Mouse (Mus musculus) ES-E14 (cell line): Measurements from ENCODE around the gene Gpsm3. TPM values are rescaled to one million over a fixed set of nuclear protein-coding genes. Genes with fewer than 3 reads are reported as not detected.

Experiments
- DNase-seq: peaks from one replicate; pipeline ENCODE4 v3.0.0-alpha.2; 2013; ENCODE audit warnings: low read depth, low spot score
- H3K27ac ChIP-seq: 2 replicates; pipeline ENCODE4 v1.5.1; 2012; ENCODE audit warnings: low read depth, mild to moderate bottlenecking, low read length, moderate library complexity, mixed read lengths; ENCODE audit not compliant: poor library complexity, insufficient read depth, severe bottlenecking
- H3K36me3 ChIP-seq: 2 replicates; pipeline ENCODE4 v1.6.1; 2012; ENCODE audit warnings: mild to moderate bottlenecking, low read length, moderate library complexity, mixed read lengths; ENCODE audit not compliant: control insufficient read depth, poor library complexity, insufficient read depth, severe bottlenecking
- H3K4me1 ChIP-seq, 2 experiments: fragments of 150-350 bp in 1 of 2; sonication (generic) in 1 of 2; 2 replicates each; pipeline ENCODE4 v1.6.1; 2012; ENCODE audit warnings: low read length in 2 of 2, mild to moderate bottlenecking in 1 of 2, mixed read lengths in 1 of 2; ENCODE audit not compliant: control insufficient read depth in 2 of 2, insufficient read depth in 2 of 2, poor library complexity in 1 of 2
- H3K4me3 ChIP-seq, 2 experiments: fragments of 150-350 bp in 1 of 2; sonication (generic) in 1 of 2; 2 replicates each; pipeline ENCODE4 v1.5.1; 2012; ENCODE audit warnings: low read length in 2 of 2, low read depth in 1 of 2, mild to moderate bottlenecking in 1 of 2, mixed read lengths in 1 of 2; ENCODE audit not compliant: insufficient read depth in 1 of 2, poor library complexity in 1 of 2, severe bottlenecking in 1 of 2
- H3K9ac ChIP-seq: 2 replicates; pipeline ENCODE4 v1.6.1; 2012; ENCODE audit warnings: low read depth, mild to moderate bottlenecking, low read length, mixed read lengths; ENCODE audit not compliant: poor library complexity, insufficient read depth, severe bottlenecking
- H3K9me3 ChIP-seq: fragments of 150-350 bp; sonication (generic); 2 replicates; pipeline ENCODE4 v1.6.1; 2012; ENCODE audit warnings: low read depth, mild to moderate bottlenecking, low read length; ENCODE audit not compliant: control insufficient read depth, insufficient read depth
- CHD2 ChIP-seq: IDR thresholded peaks from 2 replicates; pipeline ENCODE4 v1.6.1; 2014; ENCODE audit warnings: mild to moderate bottlenecking, low read depth, low read length, inconsistent platforms
- HCFC1 ChIP-seq: IDR thresholded peaks from 2 replicates; pipeline ENCODE4 v1.6.1; 2012; ENCODE audit warnings: low read length, inconsistent platforms, borderline replicate concordance; ENCODE audit not compliant: insufficient read depth
- MAFK ChIP-seq: IDR thresholded peaks from 2 replicates; pipeline ENCODE4 v1.6.1; 2014; ENCODE audit warnings: mild to moderate bottlenecking, low read depth, low read length, inconsistent platforms; ENCODE audit not compliant: insufficient read depth
- ZC3H11A ChIP-seq: IDR thresholded peaks from 2 replicates; pipeline ENCODE4 v1.6.1; 2012; ENCODE audit warnings: low read depth, mild to moderate bottlenecking, inconsistent platforms, low read length, borderline replicate concordance
- ZNF384 ChIP-seq: IDR thresholded peaks from 2 replicates; pipeline ENCODE4 v1.6.1; 2012; ENCODE audit warnings: low read depth, low read length, inconsistent platforms
- in situ Hi-C, 2 experiments: fragments of 600-800 bp; cut with MboI; formaldehyde crosslinking; loops; one replicate each; pipeline ENCODE4 v1.15.1; 2025; ENCODE audit warnings: low sequenced_read_pairs in 2 of 2, inconsistent platforms in 1 of 2; ENCODE audit not compliant: unreplicated experiment in 2 of 2
- total RNA-seq: library from RNA; depleted of rRNA; stranded (reverse); fragments of 300-350 nt; gene quantifications from 2 replicates; pipeline ENCODE4 v1.2.3, GENCODE M21; 2012

The Gpsm3 gene
- total RNA-seq, 1 experiment = 5.8 TPM

DNA sequence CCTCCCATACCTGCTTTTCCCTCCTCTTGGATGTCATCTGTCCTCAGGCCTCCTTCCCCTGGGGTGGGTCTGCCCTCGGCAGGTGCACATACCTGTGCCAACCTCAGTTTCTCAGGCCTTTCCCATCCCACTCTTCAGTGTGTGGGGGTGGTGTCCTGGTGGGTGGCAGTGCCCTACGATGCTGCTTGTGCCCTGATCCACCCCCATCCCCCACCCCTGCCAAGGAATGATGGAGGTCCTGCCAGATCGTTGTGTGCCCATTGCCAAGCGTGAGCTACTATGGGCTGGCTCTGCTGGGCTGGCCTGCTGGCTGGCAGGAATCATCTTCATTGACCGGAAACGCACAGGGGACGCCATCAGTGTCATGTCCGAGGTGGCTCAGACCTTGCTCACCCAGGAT lies 21.4 kb downstream of the Gpsm3 start:
- DNase-seq = no peak
- in situ Hi-C loops = no loop called here
- Histone ChIP-seq H3K27ac (no peak overlapping the region), H3K4me3 (no peak overlapping the region), H3K36me3 (peaks cover 32% of the 10 kb centered on the region; the same call in 1 of the 2 replicates), H3K9ac (no peak overlapping the region), H3K4me1 (peaks cover 0 to 5% of the 10 kb centered on the region in 2 experiments; a peak in 1 of 4 replicates), H3K9me3 (no peaks in the 10 kb centered on the region)
- TF ChIP-seq CHD2 (no peak), HCFC1 (no peak), ZC3H11A (no peak)

DNA sequence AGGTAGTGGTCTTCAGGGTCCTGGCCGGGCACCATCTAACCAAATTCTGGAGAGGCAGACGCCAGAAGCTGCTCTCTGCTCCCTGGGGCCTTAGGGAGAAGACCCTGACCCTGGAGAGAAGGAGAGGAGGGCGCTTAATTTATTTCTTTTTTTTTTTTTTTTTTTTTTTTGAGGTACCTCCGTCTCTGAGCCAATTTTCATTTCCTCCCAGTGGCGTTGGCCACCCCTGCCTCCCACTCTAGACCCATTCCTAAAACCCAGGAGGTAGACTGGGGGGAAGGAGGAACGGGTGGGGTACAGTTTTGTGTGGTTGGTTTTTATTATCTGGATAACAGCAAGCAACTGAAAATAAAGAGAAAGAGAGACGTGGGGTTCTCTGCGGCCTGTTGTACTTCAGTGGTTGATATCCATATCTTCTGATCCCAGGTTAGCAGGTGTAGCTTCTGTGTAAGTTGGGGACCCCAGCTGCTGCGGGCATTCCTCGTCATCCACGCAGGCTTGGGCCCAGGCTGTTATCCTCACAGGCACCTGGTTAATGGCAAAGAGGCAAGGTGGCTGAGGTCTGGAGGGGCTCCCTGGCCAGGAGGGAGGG lies 23.5 kb downstream of the Gpsm3 start:
- TF ChIP-seq MAFK (no peak), ZNF384 (no peak)
- no peaks in the 10 kb centered on the region; a peak in 1 of 4 replicates for H3K4me1 ChIP-seq
- in situ Hi-C loops = no loop called here
- H3K4me3 ChIP-seq = no peak overlapping the region
- DNase-seq = no peak
- H3K9ac ChIP-seq = no peak overlapping the region
- H3K36me3 ChIP-seq = peaks cover 30% of the 10 kb centered on the region; the same call in 1 of the 2 replicates
- no peaks in the 10 kb centered on the region for H3K9me3 ChIP-seq
- no peak overlapping the region for H3K27ac ChIP-seq

DNA sequence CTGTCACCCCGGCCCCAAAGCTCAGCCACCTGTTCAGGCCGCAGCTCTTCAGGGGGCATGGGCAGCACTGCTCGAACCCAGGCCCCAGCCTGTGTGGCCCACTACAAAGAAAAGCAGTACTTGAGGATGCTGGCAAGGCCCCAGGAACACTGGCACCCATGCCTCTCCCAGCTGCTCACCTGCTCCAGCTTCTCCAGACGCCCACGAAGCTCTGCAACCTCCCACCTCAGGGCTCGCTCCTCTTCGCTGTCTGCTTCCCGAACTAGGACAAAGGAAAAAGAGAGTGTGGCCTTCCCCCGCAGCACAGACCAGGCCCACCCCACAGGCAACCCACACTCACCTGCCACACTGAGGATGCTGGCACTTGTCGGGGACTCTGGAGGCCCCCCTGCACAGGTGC lies 24.2 kb downstream of the Gpsm3 start:
- no peak overlapping the region for H3K4me3 ChIP-seq
- no peaks in the 10 kb centered on the region; a peak in 1 of 4 replicates for H3K4me1 ChIP-seq
- in situ Hi-C loops = no loop called here
- no peaks in the 10 kb centered on the region for H3K9me3 ChIP-seq
- H3K9ac ChIP-seq = no peak overlapping the region
- TF ChIP-seq ZNF384 (no peak), CHD2 (no peak), HCFC1 (no peak), ZC3H11A (no peak), MAFK (no peak)
- no peak for DNase-seq
- H3K27ac ChIP-seq = no peak overlapping the region
- peaks cover 28% of the 10 kb centered on the region; the same call in 1 of the 2 replicates for H3K36me3 ChIP-seq

DNA sequence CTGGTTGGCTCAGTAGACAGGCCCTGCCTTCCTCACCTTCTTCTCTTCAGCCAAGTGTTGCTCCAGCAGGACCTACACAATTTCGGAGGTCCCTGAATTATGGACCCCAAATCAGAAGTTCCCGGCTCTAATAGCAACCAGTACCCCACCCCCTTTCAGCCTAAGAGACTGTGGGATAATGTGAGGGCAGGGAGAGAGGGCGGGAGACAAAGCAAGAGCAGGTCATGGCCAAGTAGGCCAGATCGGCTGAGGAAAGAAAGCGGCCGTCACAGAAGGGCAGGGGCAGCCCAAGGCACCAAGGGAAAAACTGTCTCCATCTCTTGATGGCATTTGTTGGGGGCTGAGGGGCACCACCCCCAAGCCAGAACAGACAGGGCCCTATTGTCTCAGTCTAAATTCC lies 26.3 kb downstream of the Gpsm3 start, which contains the start of gene Egfl8:
Gene Egfl8, minus strand, starts transcription at position 101 of the 400 bp plus-strand sequence.
- peaks cover 28% of the 10 kb centered on the region; the same call in 1 of the 2 replicates for H3K36me3 ChIP-seq
- no peak within 1 kb of the TSS for H3K9ac ChIP-seq
- H3K9me3 ChIP-seq = no peaks in the 10 kb centered on the region
- H3K4me1 ChIP-seq = no peaks in the 10 kb centered on the region; a peak in 1 of 4 replicates
- no peak within 1 kb of the TSS for H3K27ac ChIP-seq
- no peak within 1 kb of the TSS for H3K4me3 ChIP-seq
- DNase-seq = no peak
- TF ChIP-seq HCFC1 (no peak), CHD2 (no peak), ZNF384 (no peak), ZC3H11A (no peak)
- in situ Hi-C loops = no loop called here

DNA sequence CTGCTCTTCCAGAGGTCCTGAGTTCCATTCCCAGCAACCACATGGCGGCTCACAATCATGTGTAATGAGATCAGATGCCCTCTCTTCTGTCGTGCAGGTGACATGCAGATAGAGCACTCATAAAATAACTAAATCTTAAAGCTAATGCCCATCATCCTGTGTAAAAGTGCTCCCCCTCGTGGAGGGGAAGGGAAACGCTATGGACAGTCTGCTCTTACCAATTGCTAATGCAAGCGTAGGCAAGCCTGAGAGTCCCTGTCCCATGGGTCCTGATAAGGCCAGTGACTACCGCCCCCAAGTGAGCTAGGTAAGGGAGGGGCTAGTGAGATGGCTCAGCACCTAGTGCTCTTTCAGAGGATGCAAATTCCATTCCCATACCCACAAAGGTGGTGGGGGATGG lies 29.4 kb downstream of the Gpsm3 start:
- Histone ChIP-seq H3K27ac (no peak overlapping the region), H3K36me3 (peaks cover 7% of the 10 kb centered on the region; the same call in 1 of the 2 replicates), H3K4me3 (no peak overlapping the region), H3K9ac (no peak overlapping the region), H3K4me1 (peaks cover 0 to 4% of the 10 kb centered on the region in 2 experiments; a peak in 1 of 4 replicates), H3K9me3 (no peaks in the 10 kb centered on the region)
- TF ChIP-seq MAFK = no peak
- in situ Hi-C loops = no loop called here
- peak; percentile 73 for DNase-seq
